Mouse (Mus musculus) B cell, adult 2 months (primary cell): ENCODE results near the gene Otx2.

Source experiments
- DNase-seq, 2 experiments: peaks; one replicate each; pipeline ENCODE4 v3.0.0; 2022

Gene Otx2

DNA sequence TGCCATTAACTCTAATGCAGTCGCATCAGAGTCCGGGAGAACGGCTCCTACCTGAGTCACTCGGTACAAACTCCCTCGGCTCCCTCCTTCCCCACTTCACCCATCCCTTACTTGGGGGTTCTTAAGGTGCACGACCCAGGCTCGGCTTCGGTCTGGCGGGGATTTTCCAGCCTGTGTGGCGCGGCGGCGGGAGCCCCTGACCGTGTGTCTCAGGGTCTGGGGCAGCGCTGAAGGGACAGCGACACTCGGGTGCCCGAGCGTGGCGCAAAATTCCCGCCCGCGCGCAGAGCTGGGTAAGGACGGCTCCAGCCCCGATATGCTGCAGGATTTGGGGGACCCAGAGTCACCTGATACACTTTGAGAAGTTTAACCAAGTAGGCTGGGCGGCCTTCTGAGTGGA, at the start of gene Otx2:
Otx2 (minus strand) TSS at position 279 of the 400 bp plus-strand sequence.
- no peak for DNase-seq

DNA sequence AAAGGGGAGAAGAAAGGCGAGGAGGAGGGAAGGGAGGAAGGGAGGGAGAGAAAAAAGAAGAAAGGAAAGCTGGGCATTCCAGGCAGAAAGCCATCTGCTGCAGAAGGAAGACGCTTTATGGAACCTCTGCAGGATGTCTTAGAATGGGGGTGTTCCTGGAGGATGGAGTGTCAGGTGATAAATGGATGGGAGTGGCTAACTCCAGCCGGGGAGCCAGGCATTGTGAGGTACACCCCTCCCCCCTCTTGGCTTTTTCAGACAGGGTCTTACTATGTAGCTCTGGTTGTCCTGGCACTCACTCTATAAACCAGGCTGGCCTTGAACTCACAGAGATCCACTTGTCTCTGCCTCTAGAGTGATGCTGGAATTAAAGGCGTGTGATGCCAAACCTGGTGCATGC, 49.1 kb upstream of the Otx2 start:
- no peak for DNase-seq

- DNase-seq: no peak
Measured at GRCm38 (mm10) chr14:48719296-48719695, 45.7 kb upstream of the Otx2 start.

DNA sequence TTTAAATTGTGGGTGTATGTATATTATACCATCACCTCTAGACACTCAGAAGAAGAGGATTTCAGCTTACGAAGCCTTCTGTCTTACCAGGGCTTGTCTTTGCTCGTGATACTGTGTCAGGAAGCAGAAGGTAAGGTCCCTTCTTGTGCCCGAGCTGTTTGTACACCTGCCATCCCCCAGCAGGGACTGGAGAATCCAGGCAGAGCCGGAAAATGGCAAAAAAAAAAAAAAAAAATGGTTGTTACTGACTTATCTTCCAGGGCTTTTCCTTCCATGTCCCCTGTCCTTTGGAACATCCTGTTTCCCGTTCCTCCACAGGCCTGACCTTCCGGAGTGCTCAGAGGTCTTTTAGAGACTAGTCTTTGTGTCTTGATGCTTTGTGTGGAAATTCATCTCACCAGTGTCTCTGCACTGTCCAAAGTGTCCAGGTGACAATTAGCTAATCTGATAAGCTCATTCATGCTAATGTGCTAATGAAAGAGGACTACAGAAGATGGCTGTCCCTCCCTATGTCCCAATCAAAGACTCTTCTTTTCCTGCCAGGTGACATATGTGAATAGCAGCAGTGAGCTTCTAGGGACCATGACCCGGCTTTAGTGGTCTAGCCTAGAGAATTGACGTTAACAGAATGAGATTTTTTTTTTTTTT, 44.1 kb upstream of the Otx2 start:
- no peak for DNase-seq

GRCm38 (mm10) chr14:48716456-48716855, 42.8 kb upstream of the Otx2 start:
- DNase-seq: no peak

DNA sequence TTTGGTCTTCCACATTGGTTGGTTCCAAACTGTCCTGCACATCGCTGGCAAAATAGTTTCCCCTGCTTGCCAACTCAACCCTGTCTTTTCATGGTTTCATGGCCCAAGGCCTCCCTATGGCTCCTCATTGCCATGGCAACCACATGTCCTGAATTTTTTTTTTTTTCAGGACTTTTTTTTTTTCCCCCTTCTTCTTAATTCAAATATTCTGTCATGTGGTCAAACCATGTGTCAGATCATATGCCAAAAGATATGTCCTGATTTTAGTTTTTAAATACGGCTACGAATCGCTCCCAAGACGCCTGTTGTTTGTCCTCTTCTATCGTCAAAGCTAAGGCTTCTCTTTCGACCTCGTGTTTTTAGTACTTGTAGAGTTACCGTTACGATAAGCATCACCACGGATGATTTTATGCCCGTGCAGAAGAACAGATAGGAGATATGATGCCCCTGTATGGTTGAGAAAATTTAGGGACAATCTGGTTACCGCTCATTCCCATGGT, 37.3 kb upstream of the Otx2 start:
- DNase-seq: no peak

- no peak for DNase-seq
Measured at GRCm38 (mm10) chr14:48710062-48710870, 36.6 kb upstream of the Otx2 start.

DNA sequence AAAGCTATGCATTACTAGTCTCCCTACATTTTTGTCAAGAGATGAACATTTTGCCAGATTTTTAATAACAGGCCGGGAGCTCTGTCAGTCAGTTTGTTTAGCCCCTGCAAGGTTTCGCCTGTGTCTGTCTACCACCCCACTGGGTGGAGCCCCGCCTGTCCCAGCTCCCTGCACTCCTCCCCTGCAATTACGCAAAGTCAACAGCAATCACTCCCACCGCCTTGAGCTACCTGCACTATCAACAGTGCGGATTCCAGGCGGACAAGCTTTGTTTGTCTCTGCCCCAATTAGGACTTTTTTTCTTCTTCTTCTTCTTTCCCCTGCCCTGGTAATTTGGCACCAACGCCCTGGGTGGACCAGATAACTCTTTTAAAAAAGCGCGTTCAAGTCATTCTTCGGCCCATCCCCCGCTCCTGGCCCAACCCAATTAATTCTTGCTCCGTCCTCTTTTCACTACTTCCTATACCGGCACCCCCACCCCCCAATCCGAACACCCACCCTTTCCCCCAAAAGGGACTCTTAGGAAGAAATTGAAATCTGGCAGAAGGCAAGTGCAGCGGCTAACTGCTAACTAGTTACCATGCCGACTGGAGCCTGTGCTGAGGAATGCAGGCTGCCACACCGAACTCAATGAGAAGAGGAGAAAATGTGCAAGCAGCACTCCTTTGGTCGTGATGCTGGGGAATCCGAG, 35.9 kb upstream of the Otx2 start:
- DNase-seq: no peak

DNA sequence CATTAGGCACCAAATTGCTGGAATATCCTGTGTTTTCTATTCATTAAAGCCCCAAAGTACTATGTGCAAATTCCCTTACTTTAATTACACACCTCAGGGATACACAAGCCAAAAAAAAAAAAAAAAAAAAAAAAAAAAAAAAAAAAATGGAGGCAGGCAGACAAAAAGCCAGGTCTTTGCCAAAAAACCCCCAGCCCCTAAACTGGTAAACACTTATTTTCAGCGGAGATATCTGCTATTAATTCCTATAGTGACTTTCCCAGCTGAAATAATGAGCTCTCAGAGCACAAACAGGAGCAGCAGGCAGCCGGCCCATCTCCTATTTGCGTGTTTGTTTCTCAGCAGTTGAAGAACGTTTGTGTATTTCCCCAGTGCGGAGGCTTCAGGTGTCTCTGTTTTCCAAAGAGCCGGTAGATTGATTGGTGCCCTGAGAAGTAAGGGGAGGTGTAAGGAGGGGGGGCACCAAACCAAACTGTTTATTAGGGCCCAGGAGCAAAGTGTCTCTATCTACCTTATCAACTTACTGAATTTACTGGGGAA, 34.3 kb upstream of the Otx2 start:
- DNase-seq: no peak

GRCm38 (mm10) chr14:48707391-48707790, 33.8 kb upstream of the Otx2 start:
- no peak for DNase-seq

DNA sequence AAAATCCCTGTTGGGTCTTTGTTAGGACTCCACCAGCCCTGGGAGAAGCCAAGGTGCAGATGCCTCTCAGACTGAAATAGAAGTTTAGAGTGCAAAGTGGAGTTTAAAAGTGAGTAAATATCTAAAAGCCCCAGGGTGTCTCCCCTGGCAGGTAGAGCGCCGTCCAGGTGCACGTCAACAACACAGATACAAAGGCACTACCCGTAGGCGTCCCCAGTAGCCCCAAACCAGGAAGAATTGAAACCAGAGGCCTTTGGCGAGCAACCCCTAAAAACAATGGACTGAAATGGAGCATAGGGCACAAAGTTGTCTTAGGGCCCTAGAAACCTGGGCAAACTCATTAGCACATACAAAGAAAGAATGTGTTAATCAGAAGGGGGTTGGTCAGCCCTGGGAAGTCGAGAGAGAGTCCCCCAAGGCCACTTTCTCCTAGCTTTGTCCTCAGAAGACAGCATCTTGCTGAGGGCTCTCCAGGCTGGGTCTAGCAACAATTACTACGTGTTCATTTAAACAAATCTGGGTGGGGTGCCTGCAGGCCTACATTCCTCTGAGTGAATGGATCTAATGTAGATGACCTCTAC, 27.3 kb upstream of the Otx2 start:
- no peak for DNase-seq

GRCm38 (mm10) chr14:48679590-48679989, 6.0 kb upstream of the Otx2 start:
- DNase-seq: no peak

DNA sequence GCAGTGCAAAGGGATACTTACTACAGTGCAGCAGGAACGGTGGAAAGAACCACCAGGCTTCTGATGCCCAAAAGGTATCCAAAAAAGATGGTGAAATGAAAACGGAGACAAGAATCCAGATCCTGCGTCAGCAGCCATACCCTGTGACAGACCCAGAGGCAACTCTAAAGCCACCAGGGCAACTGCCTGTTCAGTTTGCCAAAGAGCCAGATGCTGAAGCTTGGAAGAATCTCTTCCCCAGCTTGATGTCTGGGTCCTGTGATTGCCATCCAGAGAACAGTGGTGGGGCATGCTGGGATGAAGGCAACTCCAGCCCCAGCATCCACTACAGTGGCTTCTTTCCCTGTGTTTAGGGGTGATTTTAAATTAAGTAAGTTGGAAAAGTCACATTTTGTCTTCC, 5.1 kb upstream of the Otx2 start:
- DNase-seq: no peak

GRCm38 (mm10) chr14:48674036-48674831, 615 bp upstream of the Otx2 start:
- DNase-seq: no peak

DNA sequence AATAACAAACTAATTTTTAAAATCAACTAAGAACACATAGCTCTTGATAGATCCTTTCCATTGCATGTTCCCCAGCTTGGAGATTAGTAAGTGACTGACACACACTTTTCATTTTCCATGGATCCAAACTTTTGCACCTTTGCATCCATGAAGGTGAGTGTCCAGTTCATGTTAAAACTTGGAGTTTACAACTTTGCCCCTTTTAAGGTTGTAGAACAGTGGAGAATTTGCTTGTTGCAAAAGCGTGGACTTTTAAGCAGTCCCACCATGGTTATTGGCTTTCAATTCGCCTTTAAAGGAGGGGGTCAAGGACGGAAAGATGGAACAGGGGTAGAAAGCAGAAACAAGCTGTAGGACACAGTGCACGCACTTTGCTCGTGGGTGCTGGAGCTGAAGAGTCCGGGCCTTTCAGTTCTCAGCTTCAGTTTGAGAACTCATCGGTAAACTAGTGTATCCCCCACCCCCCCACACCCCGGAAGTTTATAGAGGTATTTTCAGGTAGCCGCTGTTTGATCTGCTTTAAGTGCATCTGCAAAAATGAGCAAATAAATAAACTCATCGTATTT, 925 bp downstream of the Otx2 start:
- DNase-seq: no peak

- no peak for DNase-seq
Measured at GRCm38 (mm10) chr14:48671480-48672240, 2.0 kb downstream of the Otx2 start.

DNA sequence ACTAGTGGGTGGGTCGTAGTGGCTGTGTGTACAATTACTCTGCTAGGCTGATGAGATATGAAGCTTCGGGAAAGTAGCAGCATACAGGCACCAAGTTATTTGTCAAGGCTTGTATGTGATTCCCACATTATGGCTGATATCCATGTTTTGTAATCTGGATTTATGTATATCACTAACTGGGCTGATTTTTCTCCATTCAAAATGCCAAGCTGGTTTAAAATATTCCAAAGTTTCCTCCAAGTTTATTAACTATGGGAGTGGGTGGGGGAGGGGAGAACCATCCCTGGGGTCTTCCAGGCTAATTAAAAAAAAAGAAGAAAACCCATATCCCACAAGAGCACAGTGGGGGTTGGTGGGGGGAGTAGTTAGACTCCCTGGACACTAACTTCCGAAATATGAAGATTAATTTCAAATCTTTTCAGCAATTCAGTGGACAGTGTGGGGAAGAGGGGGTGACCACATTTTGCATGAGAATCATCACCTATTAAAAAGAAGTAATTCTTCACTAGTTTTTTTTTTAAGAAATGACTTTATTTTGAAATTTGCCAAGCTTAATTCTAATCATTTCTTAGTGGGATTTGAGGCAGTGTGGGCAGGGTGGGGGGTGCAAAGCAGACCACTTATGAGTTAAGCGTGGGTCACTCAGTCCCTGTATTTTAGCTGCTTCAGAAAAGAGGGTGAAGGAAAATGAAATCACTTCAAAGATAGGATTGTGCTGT, 2.7 kb downstream of the Otx2 start:
- no peak for DNase-seq

GRCm38 (mm10) chr14:48670258-48670630, 3.4 kb downstream of the Otx2 start:
- no peak for DNase-seq

- no peak for DNase-seq
Measured at GRCm38 (mm10) chr14:48669541-48670257, 3.9 kb downstream of the Otx2 start.
